Mouse (Mus musculus) stomach, postnatal 0 days (tissue): ENCODE data around the gene Trim33. TPM values are rescaled to one million over a fixed set of nuclear protein-coding genes. Genes with fewer than 3 reads are reported as not detected.

Experiments
- ATAC-seq: fragments of 200-750 bp; cut with Nextera tagmentation; 2 replicates; pipeline ENCODE4 v1.8.0; 2017; ENCODE audit not compliant: low FRiP score, low TSS enrichment
- DNase-seq: peaks from one replicate; pipeline ENCODE4 v3.0.0-alpha.2; 2016; ENCODE audit warnings: low spot score
- H3K27ac ChIP-seq: fragments of 300-500 bp; sonication (generic); replicated peaks from 2 replicates; pipeline ENCODE4 v1.5.1; 2014; ENCODE audit warnings: mild to moderate bottlenecking, control low read depth
- H3K27me3 ChIP-seq: fragments of 300-500 bp; sonication (generic); 2 replicates; pipeline ENCODE4 v1.6.1; 2014; ENCODE audit warnings: low read length; ENCODE audit not compliant: control insufficient read depth, insufficient read depth
- H3K36me3 ChIP-seq: fragments of 300-500 bp; sonication (generic); 2 replicates; pipeline ENCODE4 v1.6.1; 2014; ENCODE audit warnings: low read length, mixed read lengths; ENCODE audit not compliant: control insufficient read depth, insufficient read depth
- H3K4me1 ChIP-seq: fragments of 300-500 bp; sonication (generic); replicated peaks from 2 replicates; pipeline ENCODE4 v1.6.1; 2014; ENCODE audit warnings: antibody characterized with exemption; ENCODE audit not compliant: control insufficient read depth, insufficient read depth
- H3K4me2 ChIP-seq: fragments of 300-500 bp; sonication (generic); replicated peaks from 2 replicates; pipeline ENCODE4 v1.6.1; 2014; ENCODE audit warnings: low read depth, mild to moderate bottlenecking, control low read depth, moderate library complexity
- H3K4me3 ChIP-seq: fragments of 300-500 bp; sonication (generic); 2 replicates; pipeline ENCODE4 v1.5.1; 2014; ENCODE audit warnings: low read depth, low read length, control low read depth
- H3K9ac ChIP-seq: fragments of 300-500 bp; sonication (generic); 2 replicates; pipeline ENCODE4 v1.6.1; 2014; ENCODE audit warnings: mild to moderate bottlenecking, low read length, control low read depth, mixed read lengths
- H3K9me3 ChIP-seq: fragments of 300-500 bp; sonication (generic); 2 replicates; pipeline ENCODE4 v1.6.1; 2016; ENCODE audit warnings: low read length; ENCODE audit not compliant: control insufficient read depth
- CTCF ChIP-seq: IDR thresholded peaks from 2 replicates; pipeline ENCODE4 v1.5.1; 2016; ENCODE audit warnings: antibody characterized with exemption, low read depth, mild to moderate bottlenecking, moderate library complexity
- EP300 ChIP-seq: optimal IDR thresholded peaks from 2 replicates; pipeline ENCODE3; 2016; ENCODE audit warnings: antibody characterized with exemption
- WGBS: fragments of 180-500 bp; shearing (Covaris S2); extraction: QIAGEN DNeasy Blood & Tissue Kit; methylation state at CpG from one replicate; pipeline ENCODE4 v1.1.7; 2014; 5-methylcytosine and 5-hydroxymethylcytosine counted together
- polyA plus RNA-seq: library from polyadenylated mRNA; unstranded; fragments of >200 nt; fragmentation: Nextera tagmentation; extraction: Ambion mirVana; gene quantifications from 2 replicates; pipeline ENCODE4 v1.2.1, GENCODE M21; 2015

The Trim33 gene
- polyA plus RNA-seq, 1 experiment from 2014 or later, result 7.3 TPM

- DNase-seq (no peak), ATAC-seq (no peak)
- 33% methylated on average over 1 of the region's 1 CpGs for WGBS
- Histone ChIP-seq H3K27ac (no peak overlapping the region), H3K4me3 (no peak overlapping the region), H3K9ac (no peak overlapping the region), H3K9me3 (no peaks in the 10 kb centered on the region), H3K36me3 (0 out of 2 replicates have a peak, but pooled peaks cover 3% of the 10 kb centered on the region), H3K27me3 (no peaks in the 10 kb centered on the region), H3K4me1 (no peaks in the 10 kb centered on the region), H3K4me2 (no peak overlapping the region)
- TF ChIP-seq CTCF (no peak), EP300 (no peak)
Measured at GRCm38 (mm10) chr3:103335371-103335770, 56.3 kb downstream of the Trim33 start.

- 91% methylated on average over 2 of the region's 2 CpGs for WGBS
- H3K4me3 ChIP-seq, result no peak overlapping the region
- H3K27ac ChIP-seq, result no peak overlapping the region
- no peak overlapping the region for H3K9ac ChIP-seq
- H3K4me1 ChIP-seq, result no peaks in the 10 kb centered on the region
- peaks cover 10% of the 10 kb centered on the region for H3K36me3 ChIP-seq
- H3K27me3 ChIP-seq, result no peaks in the 10 kb centered on the region
- H3K9me3 ChIP-seq, result no peaks in the 10 kb centered on the region
- no peak for TF ChIP-seq EP300
- TF ChIP-seq CTCF, result no peak
- no peak overlapping the region for H3K4me2 ChIP-seq
- ATAC-seq, result no peak
- DNase-seq, result no peak
Measured at GRCm38 (mm10) chr3:103346658-103347057, 67.6 kb downstream of the Trim33 start.

- Histone ChIP-seq H3K4me2 (no peak overlapping the region), H3K27ac (no peak overlapping the region), H3K4me1 (no peaks in the 10 kb centered on the region), H3K4me3 (no peak overlapping the region), H3K9ac (no peak overlapping the region), H3K36me3 (peaks cover 4% of the 10 kb centered on the region; the same call in 1 of the 2 replicates), H3K9me3 (no peaks in the 10 kb centered on the region), H3K27me3 (no peaks in the 10 kb centered on the region)
- WGBS, result 89% methylated on average over 5 of the region's 5 CpGs
- no peak for ATAC-seq
- DNase-seq, result no peak
- TF ChIP-seq EP300 (no peak), CTCF (no peak)
Measured at GRCm38 (mm10) chr3:103353518-103353917, 74.4 kb downstream of the Trim33 start.

- no peak for ATAC-seq
- H3K4me1 ChIP-seq, result no peaks in the 10 kb centered on the region
- no peak overlapping the region for H3K27ac ChIP-seq
- no peak overlapping the region for H3K4me3 ChIP-seq
- peaks cover 4% of the 10 kb centered on the region; the same call in 1 of the 2 replicates for H3K36me3 ChIP-seq
- no peaks in the 10 kb centered on the region for H3K9me3 ChIP-seq
- H3K27me3 ChIP-seq, result no peaks in the 10 kb centered on the region
- TF ChIP-seq EP300 (no peak), CTCF (no peak)
- no peak overlapping the region for H3K4me2 ChIP-seq
- no peak for DNase-seq
- no peak overlapping the region for H3K9ac ChIP-seq
- WGBS, result 90% methylated on average over 2 of the region's 2 CpGs
Measured at GRCm38 (mm10) chr3:103354041-103354440, 74.9 kb downstream of the Trim33 start.

GRCm38 (mm10) chr3:103361150-103361549 is 82.1 kb downstream of the Trim33 start:
- ATAC-seq, result no peak
- WGBS, result 59% methylated on average over 7 of the region's 7 CpGs

GRCm38 (mm10) chr3:103364182-103364945 is 85.3 kb downstream of the Trim33 start:
- no peaks in the 10 kb centered on the region for H3K27me3 ChIP-seq
- no peak overlapping the region for H3K27ac ChIP-seq
- DNase-seq (no peak), ATAC-seq (no peak)
- no peaks in the 10 kb centered on the region for H3K36me3 ChIP-seq
- H3K9ac ChIP-seq, result no peak overlapping the region
- H3K4me1 ChIP-seq, result no peaks in the 10 kb centered on the region
- WGBS, result 67% methylated on average over 11 of the region's 11 CpGs
- no peaks in the 10 kb centered on the region for H3K9me3 ChIP-seq
- H3K4me2 ChIP-seq, result no peak overlapping the region
- H3K4me3 ChIP-seq, result no peak overlapping the region
- TF ChIP-seq EP300, result no peak
- no peak for TF ChIP-seq CTCF

More at GRCm38 (mm10) chr3:103361150-103361549, 82.1 kb downstream of the Trim33 start:
- no peak for TF ChIP-seq EP300
- no peak for TF ChIP-seq CTCF
- H3K4me2 ChIP-seq, result no peak overlapping the region
- H3K4me1 ChIP-seq, result no peaks in the 10 kb centered on the region
- H3K4me3 ChIP-seq, result no peak overlapping the region
- no peak overlapping the region for H3K9ac ChIP-seq
- no peak overlapping the region for H3K27ac ChIP-seq
- no peak for DNase-seq
- no peaks in the 10 kb centered on the region for H3K27me3 ChIP-seq
- no peaks in the 10 kb centered on the region for H3K9me3 ChIP-seq
- no peaks in the 10 kb centered on the region for H3K36me3 ChIP-seq
